Mouse (Mus musculus): ENCODE data around the gene Gns.

DNA sequence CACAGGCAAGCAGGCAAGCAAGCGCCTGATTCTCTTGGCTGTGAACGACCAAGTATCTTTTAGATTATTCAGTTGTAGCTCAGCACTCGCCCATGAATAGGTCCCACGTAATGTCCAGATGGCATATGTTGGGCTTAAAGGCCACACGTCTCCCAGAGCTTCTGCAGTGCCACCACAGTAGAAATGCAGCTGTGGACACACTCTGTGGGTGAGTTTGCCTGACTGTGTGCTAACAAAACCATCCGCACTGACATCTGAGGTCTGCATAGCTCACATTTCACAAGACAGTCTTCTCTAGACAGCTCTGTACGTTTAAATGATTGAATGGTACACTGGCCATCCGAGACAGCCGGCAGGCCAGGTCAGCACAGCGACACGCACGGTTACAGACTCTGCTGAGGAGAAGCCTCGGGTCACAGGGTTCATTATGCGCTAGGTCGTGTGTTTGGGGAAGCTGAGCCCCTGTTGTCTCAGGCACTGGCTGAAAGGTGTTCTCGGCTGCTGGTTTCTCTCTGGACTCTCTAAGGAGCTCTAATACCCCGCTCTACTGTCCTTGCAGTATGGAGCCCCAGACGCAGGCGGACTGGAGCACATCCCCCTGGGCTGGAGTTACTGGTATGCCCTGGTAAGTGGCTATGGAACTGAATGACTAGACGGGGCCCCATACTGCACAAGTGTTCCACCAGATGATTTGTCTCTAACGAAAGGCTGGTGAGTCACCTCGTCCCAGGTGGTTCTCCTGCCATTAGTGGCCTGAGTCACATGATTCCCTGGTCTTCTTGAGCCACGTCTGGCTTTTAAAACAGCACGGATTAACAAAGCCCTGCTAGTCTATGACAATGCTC lies 11.0 kb downstream of the Gns start:
- no peak for TF ChIP-seq POLR2A (IDR thresholded peaks at IDR 0.05; ENCODE audit: low read depth, low read length)
- no peak for TF ChIP-seq CTCF (IDR thresholded peaks at IDR 0.05; ENCODE audit: borderline replicate concordance, insufficient read depth, low read length)

Measured in embryonic fibroblast, embryonic 13.5 days (primary cell).